Mouse (Mus musculus) adrenal gland (tissue): ENCODE measurements around the gene Agpat4.

Source experiments
- intact Hi-C: fragments of 180-260 bp; cut with DNase I; formaldehyde crosslinking; loops from one replicate; pipeline ENCODE4 v1.15.1; 2025

Gene Agpat4

DNA sequence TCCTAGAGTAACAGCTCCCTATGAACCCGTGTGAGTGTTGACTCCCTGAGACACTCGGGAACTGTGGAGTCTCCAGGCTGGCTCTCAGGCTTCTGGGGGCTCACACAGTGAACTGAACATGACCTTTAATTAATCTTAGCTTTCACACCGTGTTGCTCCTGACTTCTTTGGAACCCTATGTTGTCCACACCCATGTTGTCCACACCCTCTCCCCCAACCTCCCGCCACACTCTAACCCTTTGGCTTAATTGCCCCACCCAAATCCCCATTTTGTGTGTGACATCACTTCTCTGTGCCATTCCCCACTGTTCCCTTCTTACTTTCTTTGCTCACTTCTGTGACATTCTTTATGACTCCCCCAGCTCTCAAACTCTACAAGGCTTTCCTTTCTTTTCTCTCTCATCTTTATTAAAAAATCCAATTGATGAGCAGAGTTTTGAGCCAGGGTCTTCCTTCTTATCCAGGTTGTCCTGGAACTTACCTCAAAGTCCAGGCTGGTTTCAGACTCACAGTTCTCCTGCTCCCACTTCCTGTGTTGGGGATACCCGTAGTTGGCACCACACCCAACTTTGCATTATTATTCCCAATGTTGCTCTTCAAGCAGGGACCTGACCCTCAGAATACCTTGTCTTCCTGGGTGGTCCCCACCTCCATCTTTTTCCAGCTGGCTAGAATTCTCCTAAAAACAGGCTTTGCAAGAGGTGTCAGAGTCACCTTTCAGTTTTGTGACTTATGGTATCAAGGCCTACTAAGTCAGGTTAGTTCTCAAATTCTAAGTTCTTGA is 64.4 kb downstream of the Agpat4 start:
- intact Hi-C loops = no loop called here

DNA sequence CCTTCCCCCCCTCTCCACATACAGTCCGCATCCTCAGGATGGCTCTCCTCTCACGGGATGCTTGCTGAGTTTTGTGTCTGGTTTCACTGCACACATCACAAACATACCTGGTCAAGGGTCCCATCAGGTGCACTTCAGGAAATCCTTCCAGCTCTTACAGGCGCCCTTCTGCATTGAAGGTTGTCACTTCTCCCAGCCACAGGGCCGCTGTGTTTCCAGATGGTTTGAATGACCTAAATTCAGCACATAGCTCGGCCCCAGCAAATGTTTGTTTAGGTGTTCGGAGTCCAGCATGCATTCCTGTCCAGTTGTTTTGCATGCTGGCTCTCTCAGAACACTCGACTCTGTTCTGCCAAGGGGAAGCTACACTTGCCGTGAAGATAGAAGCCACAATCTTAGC is 65.8 kb downstream of the Agpat4 start:
- intact Hi-C loops = no loop called here

DNA sequence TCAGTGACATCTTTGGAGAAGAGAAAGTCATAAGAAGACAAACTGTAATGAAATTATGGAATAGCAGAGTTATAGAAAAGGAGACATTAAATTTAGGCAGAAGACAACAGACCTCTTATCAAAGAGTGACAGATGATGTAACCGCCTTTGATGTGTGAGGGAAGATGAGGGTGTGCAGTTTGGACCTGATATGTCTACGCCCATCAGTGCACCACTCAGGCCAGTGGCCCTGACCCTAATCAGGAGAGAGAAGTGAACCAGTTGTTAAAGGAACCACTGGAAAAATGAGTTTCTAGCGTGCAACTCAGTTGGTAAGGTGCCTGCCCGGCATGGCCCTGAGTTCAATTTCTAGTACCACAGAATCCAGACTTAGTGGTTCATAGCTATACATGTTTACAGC is 67.4 kb downstream of the Agpat4 start:
- intact Hi-C loops = no loop called here

DNA sequence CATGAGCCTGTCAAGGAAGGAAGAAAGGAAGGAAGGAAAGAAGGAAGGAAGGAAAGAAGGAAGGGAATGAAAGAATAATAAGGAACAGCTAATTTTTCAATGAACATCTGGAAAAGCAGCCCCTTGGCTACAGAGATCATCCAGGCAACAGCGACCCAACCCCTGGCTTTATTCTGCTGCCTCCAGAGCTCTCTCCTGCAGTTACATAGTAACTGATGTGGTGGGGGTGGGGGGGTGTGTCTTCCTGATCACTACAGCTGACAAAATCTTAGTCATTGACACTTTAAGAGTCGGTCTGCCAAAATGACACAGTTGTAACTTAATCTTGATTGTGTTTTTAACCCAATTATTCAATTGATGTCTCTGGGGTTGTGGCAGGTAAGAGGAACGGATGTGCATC is 67.8 kb downstream of the Agpat4 start:
- intact Hi-C loops = no loop called here

DNA sequence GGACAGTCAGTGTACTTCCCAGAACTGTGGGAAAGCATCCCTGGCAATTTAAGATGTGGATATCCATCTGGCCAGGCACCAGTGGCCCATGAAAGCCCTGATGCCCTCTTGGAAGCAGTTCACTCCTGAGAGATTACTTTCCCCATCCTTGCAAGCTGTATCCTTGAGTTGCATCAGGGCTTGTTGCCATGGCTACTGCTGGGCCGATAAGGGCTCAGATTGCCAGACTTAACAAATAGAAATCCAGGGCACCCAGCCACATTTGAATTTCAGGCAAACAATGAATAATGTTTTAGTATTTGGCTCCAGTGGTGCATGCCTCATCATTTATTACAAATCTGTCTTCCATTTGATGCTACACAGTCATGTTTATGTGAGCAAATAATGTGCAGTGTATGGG is 69.3 kb downstream of the Agpat4 start:
- intact Hi-C loops = no loop called here

DNA sequence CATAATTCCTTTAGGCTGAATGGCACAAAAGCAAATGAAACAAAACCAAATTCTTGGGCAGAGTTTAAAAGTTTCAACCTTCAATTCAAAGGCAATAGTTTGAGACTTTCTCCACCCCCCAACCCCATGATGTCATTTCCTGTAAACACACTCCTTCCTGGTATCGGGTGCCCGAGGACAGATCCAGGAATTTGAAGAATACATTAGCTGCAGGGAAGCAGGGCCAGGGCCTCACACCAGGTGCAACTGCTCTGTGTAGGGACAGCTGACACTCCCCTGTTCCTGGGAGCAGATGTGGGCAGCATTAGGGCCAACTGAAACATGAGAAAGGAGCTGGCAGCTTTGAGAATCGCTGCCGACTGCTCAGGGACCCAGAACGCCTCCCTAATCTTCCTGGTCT is 76.6 kb downstream of the Agpat4 start:
- intact Hi-C loops = no loop called here

DNA sequence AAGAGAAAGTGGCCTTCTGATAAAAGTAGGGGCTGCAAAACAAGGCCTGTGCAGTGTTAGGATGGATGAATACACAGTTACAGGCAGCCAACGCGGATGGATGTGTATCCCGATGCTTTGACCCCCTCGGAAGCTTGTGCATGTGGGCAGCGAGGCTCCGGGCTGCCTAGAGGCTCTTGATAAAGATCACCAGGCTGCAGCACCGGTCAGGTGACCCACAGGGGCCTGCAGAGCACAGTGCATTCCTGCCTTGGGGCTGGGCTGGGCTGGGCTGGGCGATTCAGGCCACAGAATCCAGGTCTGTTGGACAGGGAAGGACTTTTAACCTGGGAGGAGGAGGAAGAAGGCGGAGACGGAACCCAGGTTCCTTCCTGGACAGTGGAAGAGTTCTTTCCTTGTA is 77.1 kb downstream of the Agpat4 start:
- intact Hi-C loops = no loop called here

DNA sequence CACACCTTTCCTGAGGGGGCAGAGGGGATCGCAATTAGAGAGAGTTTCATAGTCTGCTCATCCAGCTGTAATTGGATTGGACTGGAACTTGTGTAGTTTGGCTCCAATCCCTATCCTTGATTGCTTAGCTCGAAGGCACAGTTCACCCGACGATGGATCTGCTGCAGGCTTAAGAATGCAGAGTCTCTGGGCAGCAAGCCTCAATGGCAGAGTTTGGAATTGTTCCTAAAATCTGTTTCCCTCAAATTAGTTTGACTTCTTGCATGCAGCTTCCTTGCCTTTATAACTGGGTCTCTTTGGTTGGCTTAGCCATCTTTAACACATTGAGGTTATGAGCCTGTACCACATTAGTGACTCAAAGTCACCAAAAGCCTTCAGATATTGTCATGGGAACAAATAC is 81.4 kb downstream of the Agpat4 start:
- intact Hi-C loops = no loop called here

DNA sequence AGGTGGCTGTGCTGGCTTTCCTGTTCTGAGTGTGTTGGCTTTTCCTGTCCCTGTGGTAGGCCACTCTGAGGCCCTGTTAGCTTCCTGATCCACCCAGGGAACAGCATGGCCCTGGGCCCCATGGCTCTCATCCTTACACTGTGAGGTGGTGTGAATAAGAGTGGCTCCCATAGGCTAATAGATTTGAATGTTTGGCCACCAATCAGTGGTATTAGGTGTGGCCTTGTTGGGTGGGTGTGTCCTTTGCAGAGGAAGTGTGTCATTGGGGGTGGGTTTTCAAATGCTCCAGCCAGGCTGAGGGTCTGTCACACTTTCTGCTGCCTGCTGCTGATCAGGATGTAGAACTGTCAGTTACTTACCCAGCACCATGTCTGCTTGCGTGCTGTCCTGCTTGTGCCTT is 82.6 kb downstream of the Agpat4 start:
- intact Hi-C loops = no loop called here

DNA sequence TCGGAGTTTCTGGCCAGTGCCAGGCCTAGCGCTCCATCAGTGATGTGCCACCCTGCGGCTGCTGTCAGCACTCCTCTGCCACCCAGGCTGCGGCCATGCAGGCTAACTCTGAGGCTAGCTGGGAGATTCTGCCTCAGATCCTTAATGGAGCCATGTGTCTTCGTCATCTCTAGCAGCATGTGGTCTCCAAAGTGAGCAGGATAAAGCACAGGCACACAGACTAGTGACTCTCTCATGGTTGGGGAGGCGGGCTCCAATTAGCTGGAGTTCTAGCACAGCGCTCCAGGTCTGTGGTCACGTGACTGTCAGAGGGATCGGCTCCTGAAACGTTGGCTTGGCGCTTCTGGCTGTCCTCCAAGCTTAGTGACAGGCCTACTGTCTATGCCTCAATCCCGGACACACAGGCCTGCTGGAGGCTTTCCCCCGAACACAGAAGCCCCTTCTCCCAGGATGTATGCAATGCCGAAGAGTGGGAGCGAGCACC is 85.0 kb downstream of the Agpat4 start:
- intact Hi-C loops = no loop called here

DNA sequence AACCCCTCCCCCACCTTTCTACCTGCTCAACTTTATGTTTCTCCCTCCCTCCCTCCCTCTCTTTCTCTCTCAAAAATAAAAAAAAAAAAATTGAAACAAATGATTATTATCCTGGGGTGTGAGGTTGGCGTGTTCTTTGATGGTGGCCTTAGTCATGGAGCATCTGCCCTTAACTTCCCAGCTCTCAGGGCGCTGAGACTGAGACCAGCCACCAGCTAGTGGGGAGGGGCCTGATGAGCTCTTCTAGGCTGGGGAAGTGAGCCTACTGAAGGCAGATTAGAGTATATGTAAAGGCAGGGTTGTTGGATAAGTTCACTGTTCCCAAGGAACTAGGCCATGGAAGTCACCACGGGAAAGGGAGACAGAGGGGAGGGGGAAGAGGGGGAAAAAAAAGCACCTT is 85.7 kb downstream of the Agpat4 start:
- intact Hi-C loops = no loop called here

DNA sequence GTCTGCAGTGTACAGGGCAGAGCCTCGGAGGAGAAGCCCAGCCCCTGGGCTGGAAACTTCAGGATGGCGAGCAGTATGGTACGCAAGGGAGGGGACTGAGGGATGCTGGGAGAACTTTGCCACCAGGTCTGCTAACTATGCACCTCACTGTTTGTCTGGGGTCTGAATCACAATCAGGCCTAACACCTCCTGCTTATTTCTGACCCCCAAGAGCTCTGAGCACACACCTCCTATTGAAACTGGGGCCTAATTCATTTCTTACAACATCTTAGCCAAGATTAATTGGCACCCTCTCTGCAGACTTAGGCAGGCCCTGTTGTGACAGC is 86.1 kb downstream of the Agpat4 start:
- intact Hi-C loops = no loop called here

DNA sequence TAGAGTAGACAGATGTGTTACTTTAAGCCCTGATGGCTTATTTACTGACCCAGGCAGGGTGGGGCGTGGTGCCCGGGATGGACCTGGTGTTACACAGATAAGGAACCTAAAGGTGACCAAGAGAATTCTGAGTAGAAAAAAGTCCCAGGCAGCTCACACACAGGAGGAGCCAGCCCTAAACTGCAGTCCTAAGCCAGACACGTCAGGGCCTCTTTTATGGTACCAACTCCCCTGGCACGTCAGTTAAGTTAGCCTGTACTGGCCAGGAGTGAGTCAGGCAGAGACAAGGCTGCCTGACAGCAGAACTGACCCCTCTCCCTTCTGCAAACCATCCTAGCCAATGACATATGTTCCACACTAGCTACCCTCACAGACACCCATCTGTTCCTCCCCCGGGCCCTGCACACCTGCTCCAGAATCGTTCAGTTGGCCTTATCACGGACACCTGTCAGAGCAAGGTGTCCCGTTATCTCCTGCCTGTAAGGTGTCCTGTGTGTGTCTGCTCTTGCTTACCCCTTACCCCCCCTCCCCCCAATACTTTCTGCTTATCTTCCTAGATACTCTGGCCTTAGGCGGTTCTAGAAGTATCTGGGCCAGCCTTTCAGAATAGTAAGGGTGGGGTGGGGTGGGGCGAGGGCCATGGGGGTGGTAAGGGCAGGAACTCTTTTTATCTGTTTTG is 86.7 kb downstream of the Agpat4 start:
- intact Hi-C loops = no loop called here

DNA sequence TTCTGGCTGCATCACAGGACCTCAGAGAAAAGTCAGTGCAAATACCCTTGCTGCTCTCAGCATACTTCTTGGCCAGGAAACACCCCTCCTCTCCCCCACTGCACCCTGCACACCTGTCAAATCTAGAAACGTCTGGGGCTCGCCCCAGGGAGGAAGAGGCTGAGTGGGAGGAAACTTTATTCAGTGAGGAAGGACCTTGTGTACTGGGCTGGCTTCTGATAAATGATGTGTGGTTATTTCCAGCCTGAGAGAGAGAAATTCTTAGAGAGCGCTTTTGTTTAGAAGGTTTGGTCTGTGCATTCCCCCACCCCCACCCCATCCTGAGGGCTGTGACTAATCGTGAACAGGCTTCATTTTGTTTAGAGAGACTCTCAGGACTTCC is 87.2 kb downstream of the Agpat4 start:
- intact Hi-C loops = no loop called here

DNA sequence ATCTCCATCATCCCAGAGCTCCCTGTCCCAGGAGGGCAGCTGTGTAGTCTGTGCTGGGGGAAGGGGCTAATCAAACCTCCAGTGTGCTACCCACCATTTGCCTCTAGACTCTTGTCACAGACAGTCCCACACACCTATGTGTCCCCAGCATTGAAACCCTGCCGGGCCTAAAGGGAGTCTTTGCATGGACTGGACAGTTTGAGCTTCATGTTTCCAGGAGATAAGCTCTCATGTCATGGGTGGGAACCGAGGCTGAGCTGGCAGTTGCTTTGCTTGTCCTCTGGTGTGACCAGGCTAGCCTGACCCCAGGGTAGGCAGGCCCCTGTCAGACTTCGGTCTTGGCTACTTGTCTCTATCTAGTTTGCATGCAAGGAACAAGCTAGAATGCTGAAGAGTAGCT is 87.7 kb downstream of the Agpat4 start:
- intact Hi-C loops = no loop called here

DNA sequence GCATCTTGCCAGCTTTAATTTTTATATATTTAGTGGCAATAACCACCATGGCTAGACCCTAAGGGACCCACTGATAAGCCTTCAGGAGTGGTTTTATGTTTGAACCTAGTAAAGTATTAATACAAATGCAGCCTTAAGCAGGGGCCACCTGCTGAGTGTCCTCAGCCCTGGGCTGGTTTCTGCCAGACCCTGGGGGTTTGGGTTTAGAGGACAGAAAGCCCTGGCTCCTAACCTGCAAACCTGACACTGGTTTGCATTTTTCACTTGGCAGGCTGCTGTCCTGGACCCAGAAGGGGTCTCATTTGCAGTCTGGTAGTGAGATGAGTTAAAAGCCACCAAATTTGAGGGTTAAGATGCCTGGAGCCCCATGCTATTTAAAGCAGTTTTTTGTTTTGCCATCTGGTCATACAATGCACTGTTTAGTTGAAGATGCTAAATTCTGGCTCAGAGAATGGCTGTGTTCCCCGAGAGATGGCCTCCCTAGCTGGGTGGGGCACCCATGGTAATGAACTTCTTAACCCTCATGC is 88.6 kb downstream of the Agpat4 start:
- intact Hi-C loops = no loop called here

DNA sequence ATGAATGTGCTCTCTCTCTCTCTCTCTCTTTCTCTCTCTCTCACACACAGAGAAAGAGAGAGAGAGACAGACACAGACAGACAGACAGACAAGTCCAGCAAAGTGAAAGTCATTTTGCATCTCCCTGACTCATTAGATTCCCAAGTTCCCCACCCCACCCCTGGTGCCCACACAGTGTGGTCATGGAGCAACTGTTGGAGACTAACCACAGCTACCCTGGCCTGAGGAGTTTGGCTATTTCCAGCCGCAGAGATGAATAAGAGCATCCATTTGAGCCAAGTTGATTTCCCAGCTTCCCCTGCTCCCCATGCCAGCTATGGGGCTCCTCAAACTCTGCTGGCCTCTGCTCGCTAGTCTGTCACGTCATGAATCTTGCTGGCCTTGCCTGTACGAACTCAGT is 91.0 kb downstream of the Agpat4 start:
- intact Hi-C loops = no loop called here

DNA sequence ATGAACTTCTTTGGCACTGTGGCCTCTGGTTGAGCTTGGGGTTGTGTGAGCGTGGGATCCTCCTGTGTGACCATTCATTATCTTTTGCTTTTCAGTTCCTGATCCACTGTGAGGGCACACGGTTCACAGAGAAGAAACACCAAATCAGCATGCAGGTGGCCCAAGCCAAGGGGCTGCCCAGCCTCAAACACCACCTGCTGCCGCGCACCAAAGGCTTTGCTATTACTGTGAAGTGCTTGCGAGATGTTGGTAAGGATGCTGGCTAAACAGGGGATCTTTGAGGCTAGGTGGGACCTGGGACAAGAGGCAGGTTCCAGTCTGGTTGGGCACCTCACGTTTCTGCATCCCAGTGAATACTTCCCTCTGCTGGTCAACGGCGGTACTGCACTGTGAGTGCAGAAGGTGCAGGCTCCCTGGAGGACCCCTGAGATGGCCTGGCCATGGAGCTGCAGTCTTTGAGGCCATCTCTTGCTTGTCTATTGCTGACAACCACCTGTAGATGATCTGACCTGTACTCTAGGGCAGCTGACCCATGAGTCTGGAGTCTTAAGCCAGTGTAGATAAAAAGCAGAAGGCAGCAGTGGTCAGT is 92.1 kb downstream of the Agpat4 start:
- intact Hi-C loops = loop anchor here (1.0 to 5.0 kb wide), 3 partner anchors 43 to 171 kb away; no protein-coding TSS in a partner anchor

DNA sequence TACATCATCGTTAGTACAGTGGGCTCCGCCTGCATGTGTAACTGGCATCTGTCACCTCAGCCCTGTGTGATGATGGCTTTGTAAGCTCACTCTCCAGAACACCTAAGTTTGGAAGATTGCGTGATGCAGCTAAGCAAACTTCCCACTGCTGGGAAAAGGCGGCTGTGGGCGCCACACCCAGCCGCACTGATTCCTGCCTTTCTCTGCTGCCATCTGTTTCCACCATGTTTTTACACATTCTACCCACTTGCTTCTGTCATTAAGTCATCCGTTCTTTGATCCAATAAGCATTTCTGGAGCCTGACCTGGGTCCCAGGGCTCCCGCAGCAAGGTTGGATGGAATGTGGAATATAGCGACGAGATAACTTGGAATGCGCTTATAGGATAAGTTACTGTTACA is 93.4 kb downstream of the Agpat4 start:
- intact Hi-C loops = loop anchor here (5.0 kb wide), 2 partner anchors 45 to 110 kb away; no protein-coding TSS in a partner anchor

DNA sequence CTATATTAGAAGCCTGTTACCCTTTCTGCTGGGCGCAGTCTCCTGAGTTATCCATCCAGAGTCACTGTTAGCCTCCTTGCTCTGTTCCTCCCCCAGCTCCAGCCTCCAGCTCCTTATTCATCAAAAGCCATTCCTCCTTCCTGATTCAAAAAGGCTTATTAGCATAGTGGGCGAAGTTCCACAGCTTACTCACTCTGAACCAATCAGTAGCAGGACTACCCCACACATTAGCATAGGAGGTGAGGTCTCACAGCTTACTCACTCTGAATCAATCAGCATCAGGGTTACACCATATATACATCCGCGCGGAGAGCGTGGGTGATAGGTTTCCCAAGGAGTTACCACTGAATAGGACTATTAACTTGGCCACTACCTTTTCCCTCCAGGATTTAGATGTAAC is 93.8 kb downstream of the Agpat4 start:
- intact Hi-C loops = loop anchor here (5.0 kb wide), 2 partner anchors 45 to 110 kb away; no protein-coding TSS in a partner anchor

DNA sequence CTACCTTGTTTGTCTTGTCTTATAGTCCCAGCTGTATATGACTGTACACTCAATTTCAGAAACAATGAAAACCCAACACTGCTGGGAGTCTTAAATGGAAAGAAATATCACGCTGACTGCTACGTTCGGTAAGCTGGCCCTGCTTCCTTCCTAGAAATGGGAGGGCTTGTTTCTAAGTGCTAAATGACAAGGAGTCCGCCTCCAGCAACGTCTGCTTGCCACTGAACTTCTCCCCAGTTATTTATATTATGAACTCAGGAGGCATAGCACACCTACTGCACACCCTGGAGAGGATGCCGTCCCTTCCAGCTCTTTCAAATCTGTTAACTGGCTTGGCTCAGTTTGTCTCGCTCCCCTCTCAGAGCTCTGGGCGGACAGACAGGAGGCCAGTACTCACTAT is 94.9 kb downstream of the Agpat4 start:
- intact Hi-C loops = loop anchor here (5.0 kb wide), 2 partner anchors 46 to 111 kb away; no protein-coding TSS in a partner anchor

DNA sequence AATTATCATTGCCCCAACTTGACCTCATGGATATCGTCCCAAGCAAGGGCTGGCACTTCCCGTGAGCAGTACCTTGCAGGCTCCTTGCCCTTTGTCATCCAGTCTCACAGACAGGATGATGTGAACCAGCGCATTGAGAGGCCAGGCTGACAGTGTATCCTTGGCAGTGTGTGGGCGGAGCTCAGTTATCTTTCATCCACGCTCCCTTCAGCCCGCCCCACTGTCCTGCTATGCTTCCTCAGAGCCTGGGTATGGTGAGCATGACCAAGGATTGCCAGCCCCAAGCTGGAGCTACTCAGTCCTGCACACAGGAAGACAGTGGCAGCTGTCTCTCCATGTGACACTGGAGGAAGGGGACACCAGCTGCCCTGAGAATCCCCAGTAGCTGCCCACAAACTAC is 97.7 kb downstream of the Agpat4 start:
- intact Hi-C loops = no loop called here
